Mouse (Mus musculus): ENCODE data around the gene Pax5. TPM values are rescaled to one million over a fixed set of nuclear protein-coding genes. Genes with fewer than 3 reads are reported as not detected.

The Pax5 gene
- polyA plus RNA-seq, 1 experiment: 35.6 TPM

- TF ChIP-seq CTCF (IDR thresholded peaks at IDR 0.05; ENCODE audit: control insufficient read depth, insufficient read depth, low read length) (no peak), POLR2A (IDR thresholded peaks at IDR 0.05; ENCODE audit: borderline replicate concordance, control insufficient read depth, low read depth, low read length) (no peak)
Observed at GRCm38 (mm10) chr4:44533286-44533685, 177.0 kb downstream of the Pax5 start.

GRCm38 (mm10) chr4:44532731-44533130 lies 177.6 kb downstream of the Pax5 start:
- WGBS: 49% methylated on average over 5 of the region's 5 CpGs
- H3K4me1 ChIP-seq (ENCODE audit: control insufficient read depth, insufficient read depth, low read length): no peaks in the 10 kb centered on the region
- no peak overlapping the region for H3K4me3 ChIP-seq (replicated peaks; ENCODE audit: control insufficient read depth, low read depth, low read length)
- H3K27ac ChIP-seq (ENCODE audit: control insufficient read depth, insufficient read depth, low read depth, low read length, poor library complexity): no peak overlapping the region
- no peak for TF ChIP-seq POLR2A (IDR thresholded peaks at IDR 0.05; ENCODE audit: borderline replicate concordance, control insufficient read depth, low read depth, low read length)
- TF ChIP-seq CTCF (IDR thresholded peaks at IDR 0.05; ENCODE audit: control insufficient read depth, insufficient read depth, low read length): no peak

More at GRCm38 (mm10) chr4:44533286-44533685, 177.0 kb downstream of the Pax5 start:
- H3K27ac ChIP-seq (ENCODE audit: control insufficient read depth, insufficient read depth, low read depth, low read length, poor library complexity): no peak overlapping the region
- WGBS: 77% methylated on average over 5 of the region's 5 CpGs
- no peak overlapping the region for H3K4me3 ChIP-seq (replicated peaks; ENCODE audit: control insufficient read depth, low read depth, low read length)
- H3K4me1 ChIP-seq (ENCODE audit: control insufficient read depth, insufficient read depth, low read length): no peaks in the 10 kb centered on the region

- H3K4me3 ChIP-seq (replicated peaks; ENCODE audit: control insufficient read depth, low read depth, low read length): no peak overlapping the region
- TF ChIP-seq POLR2A (IDR thresholded peaks at IDR 0.05; ENCODE audit: borderline replicate concordance, control insufficient read depth, low read depth, low read length): no peak
- no peak for TF ChIP-seq CTCF (IDR thresholded peaks at IDR 0.05; ENCODE audit: control insufficient read depth, insufficient read depth, low read length)
- H3K4me1 ChIP-seq (ENCODE audit: control insufficient read depth, insufficient read depth, low read length): no peaks in the 10 kb centered on the region
- WGBS: 66% methylated on average over 3 of the region's 3 CpGs
- H3K27ac ChIP-seq (ENCODE audit: control insufficient read depth, insufficient read depth, low read depth, low read length, poor library complexity): no peak overlapping the region
Observed at GRCm38 (mm10) chr4:44525336-44525735, 185.0 kb downstream of the Pax5 start.

GRCm38 (mm10) chr4:44518923-44519322 lies 191.4 kb downstream of the Pax5 start:
- Histone ChIP-seq H3K27ac (ENCODE audit: control insufficient read depth, insufficient read depth, low read depth, low read length, poor library complexity) (no peak overlapping the region), H3K4me3 (replicated peaks; ENCODE audit: control insufficient read depth, low read depth, low read length) (no peak overlapping the region), H3K4me1 (ENCODE audit: control insufficient read depth, insufficient read depth, low read length) (no peaks in the 10 kb centered on the region)
- 79% methylated on average over 11 of the region's 11 CpGs for WGBS
- TF ChIP-seq CTCF (IDR thresholded peaks at IDR 0.05; ENCODE audit: control insufficient read depth, insufficient read depth, low read length) (no peak), POLR2A (IDR thresholded peaks at IDR 0.05; ENCODE audit: borderline replicate concordance, control insufficient read depth, low read depth, low read length) (no peak)

- WGBS: 87% methylated on average over 4 of the region's 4 CpGs
- H3K27ac ChIP-seq (ENCODE audit: control insufficient read depth, insufficient read depth, low read depth, low read length, poor library complexity): no peak overlapping the region
- no peak overlapping the region for H3K4me3 ChIP-seq (replicated peaks; ENCODE audit: control insufficient read depth, low read depth, low read length)
- TF ChIP-seq POLR2A (IDR thresholded peaks at IDR 0.05; ENCODE audit: borderline replicate concordance, control insufficient read depth, low read depth, low read length): no peak
- no peak for TF ChIP-seq CTCF (IDR thresholded peaks at IDR 0.05; ENCODE audit: control insufficient read depth, insufficient read depth, low read length)
- no peaks in the 10 kb centered on the region for H3K4me1 ChIP-seq (ENCODE audit: control insufficient read depth, insufficient read depth, low read length)
Observed at GRCm38 (mm10) chr4:44513981-44514380, 196.3 kb downstream of the Pax5 start.

GRCm38 (mm10) chr4:44511682-44512081 lies 198.6 kb downstream of the Pax5 start:
- TF ChIP-seq CTCF (IDR thresholded peaks at IDR 0.05; ENCODE audit: control insufficient read depth, insufficient read depth, low read length): no peak
- no peak for TF ChIP-seq POLR2A (IDR thresholded peaks at IDR 0.05; ENCODE audit: borderline replicate concordance, control insufficient read depth, low read depth, low read length)
- Histone ChIP-seq H3K4me1 (ENCODE audit: control insufficient read depth, insufficient read depth, low read length) (no peaks in the 10 kb centered on the region), H3K4me3 (replicated peaks; ENCODE audit: control insufficient read depth, low read depth, low read length) (no peak overlapping the region), H3K27ac (ENCODE audit: control insufficient read depth, insufficient read depth, low read depth, low read length, poor library complexity) (no peak overlapping the region)
- WGBS: 16% methylated on average over 7 of the region's 7 CpGs

GRCm38 (mm10) chr4:44508386-44509226 lies 201.7 kb downstream of the Pax5 start:
- no peak for TF ChIP-seq POLR2A (IDR thresholded peaks at IDR 0.05; ENCODE audit: borderline replicate concordance, control insufficient read depth, low read depth, low read length)
- no peak for TF ChIP-seq CTCF (IDR thresholded peaks at IDR 0.05; ENCODE audit: control insufficient read depth, insufficient read depth, low read length)
- WGBS: 27% methylated on average over 25 of the region's 25 CpGs
- no peak overlapping the region for H3K27ac ChIP-seq (ENCODE audit: control insufficient read depth, insufficient read depth, low read depth, low read length, poor library complexity)
- H3K4me3 ChIP-seq (replicated peaks; ENCODE audit: control insufficient read depth, low read depth, low read length): no peak overlapping the region
- no peaks in the 10 kb centered on the region for H3K4me1 ChIP-seq (ENCODE audit: control insufficient read depth, insufficient read depth, low read length)

GRCm38 (mm10) chr4:44507861-44508260 lies 202.4 kb downstream of the Pax5 start:
- Histone ChIP-seq H3K4me3 (replicated peaks; ENCODE audit: control insufficient read depth, low read depth, low read length) (no peak overlapping the region), H3K27ac (ENCODE audit: control insufficient read depth, insufficient read depth, low read depth, low read length, poor library complexity) (no peak overlapping the region), H3K4me1 (ENCODE audit: control insufficient read depth, insufficient read depth, low read length) (no peaks in the 10 kb centered on the region)
- TF ChIP-seq POLR2A (IDR thresholded peaks at IDR 0.05; ENCODE audit: borderline replicate concordance, control insufficient read depth, low read depth, low read length) (no peak), CTCF (IDR thresholded peaks at IDR 0.05; ENCODE audit: control insufficient read depth, insufficient read depth, low read length) (no peak)
- WGBS: 51% methylated on average over 14 of the region's 14 CpGs

All from bone marrow, adult 2 months (tissue).